Mouse (Mus musculus) cerebellum, adult 2 months (tissue): ENCODE results near the gene Mast4.

ENCODE experiments used
- CTCF ChIP-seq: fragments of 200-500 bp; IDR thresholded peaks from 2 replicates; pipeline ENCODE4 v1.5.1; 2011; ENCODE audit warnings: low read depth, mild to moderate bottlenecking, control low read depth, low read length, moderate library complexity, borderline replicate concordance; ENCODE audit not compliant: insufficient read depth
- POLR2A ChIP-seq: fragments of 200-500 bp; IDR thresholded peaks from 2 replicates; pipeline ENCODE4 v1.6.1; 2011; ENCODE audit warnings: low read length, control low read depth, borderline replicate concordance; ENCODE audit not compliant: insufficient read depth

DNA sequence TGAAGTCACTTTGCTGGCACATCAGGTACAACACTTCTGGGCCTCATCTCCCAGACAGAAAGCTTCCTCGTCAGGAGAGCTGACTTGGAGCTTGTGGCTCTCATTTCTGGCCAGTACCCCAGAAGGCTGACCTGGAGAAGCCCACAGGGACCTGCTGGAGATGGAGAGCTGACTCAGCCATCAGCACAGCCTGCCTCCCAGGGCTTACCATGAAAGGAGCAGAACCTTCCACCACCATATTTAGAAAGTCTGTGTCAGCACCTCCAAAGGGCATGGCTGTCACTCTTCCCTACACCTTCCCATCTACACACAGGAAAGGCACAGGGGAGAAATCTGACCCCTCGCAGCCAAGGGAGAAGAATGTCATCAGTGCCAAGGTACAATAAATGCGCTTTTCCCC lies 385.3 kb downstream of the Mast4 start:
- no peak for TF ChIP-seq CTCF
- TF ChIP-seq POLR2A: no peak
